Mouse (Mus musculus): ENCODE measurements at regions not wholly inside any gene's neighbourhood (a gene's known extent, or its start where the extent isn't known, plus 50 kb on each side); places are given as distances from the start of the nearest gene placed in this dataset.

- TF ChIP-seq CTCF (IDR thresholded peaks at IDR 0.05; ENCODE audit: extremely low read depth, insufficient read depth, low read length) = no peak
- TF ChIP-seq POLR2A (IDR thresholded peaks at IDR 0.05; ENCODE audit: extremely low read depth, insufficient read depth, low read length) = no peak
Measured at GRCm38 (mm10) chr3:57100515-57100914, 201.3 kb downstream of the Tm4sf1 start.
